Mouse (Mus musculus): ENCODE measurements around the gene Ighmbp2. TPM values are rescaled to one million over a fixed set of nuclear protein-coding genes. Genes with fewer than 3 reads are reported as not detected.

Gene Ighmbp2
- total RNA-seq (2021), result 1 to 10 TPM; 3.3 to 4.9 TPM
- long read RNA-seq, experiment 1, full-length matches to known transcripts, result 3 of 4 reads
- long read RNA-seq, experiment 1, partial matches to known transcripts, result 1 of 4 reads
- long read RNA-seq, experiment 1, other reads (novel, unspliced or antisense), result 0 of 4 reads
- long read RNA-seq, experiment 2, full-length matches to known transcripts, result 11 of 12 reads
- long read RNA-seq, experiment 2, partial matches to known transcripts, result 1 of 12 reads
- long read RNA-seq, experiment 2, other reads (novel, unspliced or antisense), result 0 of 12 reads

GRCm38 (mm10) chr19:3282572-3283467, at the start of gene Ighmbp2, which contains the start of gene Mrpl21:
Ighmbp2 (minus strand) TSS chr19:3283017.
Mrpl21 (plus strand) TSS chr19:3282901.
- TF ChIP-seq CTCF (IDR thresholded peaks at IDR 0.05), result no peak
- Histone ChIP-seq H3K4me3 (peak within 1 kb of the TSS; percentile 81), H3K27ac (peak within 1 kb of the TSS; percentile 80)
- DNase-seq, result peak; percentile 92
- intact Hi-C loops (cut with DNase I), result loop anchor here (2.0 kb wide), 1 partner anchor 40 kb away; the partner anchor contains the start of gene Cpt1a

- Histone ChIP-seq H3K27ac (peak overlapping the region; percentile 92), H3K4me3 (no peak overlapping the region; the same call in 1 of the 2 replicates)
- intact Hi-C loops (cut with DNase I), result no loop called here
- no peak for DNase-seq
- TF ChIP-seq CTCF (IDR thresholded peaks at IDR 0.05), result no peak
These were observed 43.7 kb upstream of the Ighmbp2 start for GRCm38 (mm10) chr19:3326479-3327047.

- intact Hi-C loops (cut with DNase I), result loop anchor here (2.0 kb wide), 1 partner anchor 123 kb away; no protein-coding TSS in a partner anchor
These were observed 43.1 kb upstream of the Ighmbp2 start for GRCm38 (mm10) chr19:3325771-3326478.

GRCm38 (mm10) chr19:3324931-3325711, 42.3 kb upstream of the Ighmbp2 start:
- DNase-seq, result peak; percentile 96
- TF ChIP-seq CTCF (IDR thresholded peaks at IDR 0.05), result no peak
- Histone ChIP-seq H3K4me3 (peak overlapping the region; percentile 75), H3K27ac (peak overlapping the region; percentile 92)
- intact Hi-C loops (cut with DNase I), result loop anchor here (2.0 to 5.0 kb wide), 2 partner anchors 32 to 124 kb away; no protein-coding TSS in a partner anchor

More at GRCm38 (mm10) chr19:3325771-3326478, 43.1 kb upstream of the Ighmbp2 start:
- TF ChIP-seq CTCF (IDR thresholded peaks at IDR 0.05), result no peak
- Histone ChIP-seq H3K27ac (peak overlapping the region; percentile 92), H3K4me3 (peak overlapping the region; percentile 75)
- no peak for DNase-seq

GRCm38 (mm10) chr19:3324271-3324811, 41.5 kb upstream of the Ighmbp2 start:
- no peak for DNase-seq
- peak overlapping the region; percentile 75 for H3K4me3 ChIP-seq
- TF ChIP-seq CTCF (IDR thresholded peaks at IDR 0.05), result no peak

GRCm38 (mm10) chr19:3323753-3324270, 41.0 kb upstream of the Ighmbp2 start:
- Histone ChIP-seq H3K27ac (peak overlapping the region; percentile 92), H3K4me3 (peak overlapping the region; percentile 75)
- peak; percentile 88 for DNase-seq
- no peak for TF ChIP-seq CTCF (IDR thresholded peaks at IDR 0.05)
- intact Hi-C loops (cut with DNase I), result loop anchor here (2.0 to 5.0 kb wide), 3 partner anchors 33 to 125 kb away; partner anchors contain the start of genes Ighmbp2 and Mrpl21

More at GRCm38 (mm10) chr19:3324271-3324811, 41.5 kb upstream of the Ighmbp2 start:
- H3K27ac ChIP-seq, result peak overlapping the region; percentile 92
- intact Hi-C loops (cut with DNase I), result loop anchor here (2.0 to 5.0 kb wide), 2 partner anchors 33 to 124 kb away; no protein-coding TSS in a partner anchor

- Histone ChIP-seq H3K4me3 (peak overlapping the region; percentile 75), H3K27ac (peak overlapping the region; percentile 92)
- intact Hi-C loops (cut with DNase I), result loop anchor here (2.0 to 5.0 kb wide), 2 partner anchors 34 to 40 kb away; partner anchors contain the start of genes Ighmbp2 and Mrpl21
- TF ChIP-seq CTCF (IDR thresholded peaks at IDR 0.05), result no peak
- peak; percentile 94 for DNase-seq
These were observed 40.4 kb upstream of the Ighmbp2 start for GRCm38 (mm10) chr19:3323201-3323621.

GRCm38 (mm10) chr19:3322261-3322969, 39.6 kb upstream of the Ighmbp2 start, which contains the start of gene Cpt1a:
Cpt1a (plus strand) TSS chr19:3322334.
- intact Hi-C loops (cut with DNase I), result loop anchor here (2.0 to 5.0 kb wide), 2 partner anchors 35 to 40 kb away; partner anchors contain the start of genes Ighmbp2 and Mrpl21
- TF ChIP-seq CTCF (IDR thresholded peaks at IDR 0.05), result peak; percentile 61
- DNase-seq, result peak; percentile 70
- Histone ChIP-seq H3K27ac (peak within 1 kb of the TSS; percentile 92), H3K4me3 (peak within 1 kb of the TSS; percentile 75)

GRCm38 (mm10) chr19:3321617-3322016, 38.8 kb upstream of the Ighmbp2 start:
- peak overlapping the region; percentile 92 for H3K27ac ChIP-seq
- peak; percentile 72 for DNase-seq
- intact Hi-C loops (cut with DNase I), result loop anchor here (2.0 to 5.0 kb wide), 2 partner anchors 36 to 39 kb away; partner anchors contain the start of genes Ighmbp2 and Mrpl21
- TF ChIP-seq CTCF (IDR thresholded peaks at IDR 0.05), result no peak
- peak overlapping the region; percentile 75 for H3K4me3 ChIP-seq
